In the genomic region with DNA sequence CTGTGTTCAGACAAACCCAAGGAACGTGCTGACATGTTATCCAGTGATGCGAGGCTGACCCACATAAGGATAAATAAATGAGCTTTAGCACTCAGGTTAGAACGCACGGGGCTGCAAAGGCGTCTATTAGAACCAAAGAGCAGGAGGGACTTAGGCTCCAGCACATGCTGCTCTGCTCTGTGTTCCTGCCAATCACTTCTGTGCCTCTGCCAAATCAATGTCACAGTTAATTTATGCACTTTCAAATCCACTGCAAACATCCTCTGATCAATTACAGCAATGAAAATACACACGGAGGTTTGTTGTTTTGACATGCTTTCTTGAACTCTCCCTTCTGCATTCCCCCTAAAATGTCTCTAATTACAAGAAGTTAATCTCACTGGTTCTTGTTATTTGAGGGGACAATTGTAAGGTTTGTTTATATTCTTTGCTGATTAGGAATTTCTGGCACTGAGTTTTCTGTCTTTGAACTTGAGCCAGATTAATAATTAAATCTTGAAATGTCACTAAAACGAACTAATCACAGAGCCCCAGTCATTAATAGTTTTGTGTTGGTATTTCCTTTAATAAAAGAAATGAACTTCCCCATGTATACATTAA, we compare ENCODE assay signal across 13 mouse cellular contexts. TPM values are rescaled to one million over a fixed set of nuclear protein-coding genes. Genes with fewer than 3 reads are reported as not detected.
A peak's percentile ranks its signal among the peaks of the same experiment; 100 is the strongest.
DNase-seq lines count a peak whose midpoint lies in the region; ATAC-seq and TF ChIP-seq lines count a peak whose summit lies in the region.
"Had no signal": no experiment of that assay in that cellular context is flagged by ENCODE, and none has a peak within 500 bp of the region (broad histone marks: within the 10 kb centered on the region; RNA-seq: fewer than 3 reads in every experiment).

No protein-coding gene starts in this region.

- 7% methylated on average over 7 of the region's 7 CpGs for WGBS in forebrain, postnatal 0 days
- WGBS in midbrain, embryonic 13.5 days, result 9% methylated on average over 7 of the region's 7 CpGs
- WGBS in intestine, postnatal 0 days, result 56% methylated on average over 7 of the region's 7 CpGs

- peaks cover 9% of the 10 kb centered on the region for H3K4me1 ChIP-seq in forebrain, postnatal 0 days (ENCODE audit: insufficient read depth)
- H3K4me1 ChIP-seq in midbrain, embryonic 13.5 days (replicated peaks), result peaks cover 38% of the 10 kb centered on the region
- H3K4me1 ChIP-seq in intestine, postnatal 0 days (replicated peaks; ENCODE audit: control insufficient read depth, insufficient read depth, low read length), result no peaks in the 10 kb centered on the region
- H3K4me1 ChIP-seq: limb, embryonic 15.5 days had no signal

- no peaks in the 10 kb centered on the region for H3K9me3 ChIP-seq in forebrain, postnatal 0 days (ENCODE audit: low read length)
- no peaks in the 10 kb centered on the region for H3K9me3 ChIP-seq in midbrain, embryonic 13.5 days
- H3K9me3 ChIP-seq in intestine, postnatal 0 days (ENCODE audit: control insufficient read depth), result no peaks in the 10 kb centered on the region
- H3K9me3 ChIP-seq: embryonic facial prominence, embryonic 13.5 days; G1E; limb, embryonic 15.5 days had no signal

- H3K4me3 ChIP-seq in forebrain, postnatal 0 days (ENCODE audit: low read depth, low read length), result no peak overlapping the region
- H3K4me3 ChIP-seq in midbrain, embryonic 13.5 days (replicated peaks), result no peak overlapping the region
- no peak overlapping the region for H3K4me3 ChIP-seq in intestine, postnatal 0 days (ENCODE audit: low read depth, low read length)
- H3K4me3 ChIP-seq: embryonic facial prominence, embryonic 13.5 days; gastrocnemius, adult 2 months; limb, embryonic 15.5 days had no signal

- peak; percentile 78 for ATAC-seq in forebrain, postnatal 0 days
- ATAC-seq in midbrain, embryonic 13.5 days, result peak; percentile 84
- ATAC-seq in intestine, postnatal 0 days, result no peak

- no peaks in the 10 kb centered on the region for H3K36me3 ChIP-seq in forebrain, postnatal 0 days (ENCODE audit: insufficient read depth)
- no peaks in the 10 kb centered on the region for H3K36me3 ChIP-seq in midbrain, embryonic 13.5 days
- H3K36me3 ChIP-seq in intestine, postnatal 0 days (ENCODE audit: control insufficient read depth, insufficient read depth), result no peaks in the 10 kb centered on the region
- H3K36me3 ChIP-seq: embryonic facial prominence, embryonic 13.5 days; limb, embryonic 15.5 days had no signal

- no peak overlapping the region for H3K27ac ChIP-seq in forebrain, postnatal 0 days (ENCODE audit: low read depth, low read length)
- H3K27ac ChIP-seq in midbrain, embryonic 13.5 days, result no peak overlapping the region
- H3K27ac ChIP-seq in intestine, postnatal 0 days (ENCODE audit: low read depth, low read length), result no peak overlapping the region
- H3K27ac ChIP-seq: embryonic facial prominence, embryonic 13.5 days; gastrocnemius, adult 2 months; limb, embryonic 15.5 days had no signal

- no peak overlapping the region for H3K9ac ChIP-seq in forebrain, postnatal 0 days
- no peak overlapping the region for H3K9ac ChIP-seq in midbrain, embryonic 13.5 days (replicated peaks)
- H3K9ac ChIP-seq in intestine, postnatal 0 days (ENCODE audit: low read depth, low read length), result no peak overlapping the region
- H3K9ac ChIP-seq: embryonic facial prominence, embryonic 13.5 days; limb, embryonic 15.5 days had no signal

- intact Hi-C loops in left cerebral cortex, postnatal 4 days (cut with DNase I), result no loop called here

- H3K27me3 ChIP-seq in forebrain, postnatal 0 days (ENCODE audit: insufficient read depth, low read length), result no peaks in the 10 kb centered on the region
- 0 out of 2 replicates have a peak, but pooled peaks cover 6% of the 10 kb centered on the region for H3K27me3 ChIP-seq in midbrain, embryonic 13.5 days
- no peaks in the 10 kb centered on the region for H3K27me3 ChIP-seq in intestine, postnatal 0 days (replicated peaks; ENCODE audit: control insufficient read depth, insufficient read depth, low read length)
- H3K27me3 ChIP-seq: embryonic facial prominence, embryonic 13.5 days; limb, embryonic 15.5 days had no signal

- H3K4me2 ChIP-seq in forebrain, postnatal 0 days (ENCODE audit: low read depth), result 0 out of 2 replicates have a peak overlapping the region, but pooled peaks have one; percentile 8
- H3K4me2 ChIP-seq in midbrain, embryonic 13.5 days (replicated peaks), result no peak overlapping the region
- H3K4me2 ChIP-seq in intestine, postnatal 0 days (replicated peaks; ENCODE audit: low read depth), result no peak overlapping the region
- H3K4me2 ChIP-seq: embryonic facial prominence, embryonic 13.5 days; limb, embryonic 15.5 days had no signal

- peak; percentile 82 to 83 for DNase-seq in cerebellum, postnatal 10 days
- DNase-seq in cerebellum, adult 11 months, result no peak
- peak; percentile 58 for DNase-seq in left cerebral cortex, postnatal 4 days
- DNase-seq in left cerebral cortex, adult 18-20 months (ENCODE audit: low spot score in 2 of 2), result no peak
- peak; percentile 60 for DNase-seq in forebrain, postnatal 0 days
- no peak for DNase-seq in urinary bladder, adult 18-20 months (ENCODE audit: low spot score in 2 of 2)
- DNase-seq: gastrocnemius, adult 2 months; thymus, postnatal 14 days had no signal

- TF ChIP-seq CTCF in forebrain, postnatal 0 days (IDR thresholded peaks at IDR 0.05; ENCODE audit: low read depth), result no peak
- no peak for TF ChIP-seq CTCF in intestine, postnatal 0 days (IDR thresholded peaks at IDR 0.05; ENCODE audit: low read depth)

RNA-seq across cellular contexts. Expression of a gene that starts 16.1 kb away (rescaled TPM):
- 10 to 100 TPM; 27.5 to 32.7 TPM for total RNA-seq in left cerebral cortex, postnatal 4 days (2021)
- total RNA-seq in left cerebral cortex, adult 18-20 months (2021), result 10 to 100 TPM; 40.3 to 43.1 TPM
- 40.3 and 46.5 TPM in 2 replicates for total RNA-seq in forebrain, postnatal 0 days (2014; rRNA removed)
- 34.0 and 36.8 TPM in 2 replicates for polyA plus RNA-seq in forebrain, postnatal 0 days (2015; fragmentation: Nextera tagmentation; extraction: Ambion mirVana)
- 41.2 and 41.4 TPM in 2 replicates for polyA plus RNA-seq in midbrain, embryonic 13.5 days (2015; fragmentation: Nextera tagmentation; extraction: Ambion mirVana)
- 32.6 and 33.7 TPM in 2 replicates for polyA plus RNA-seq in intestine, postnatal 0 days (2015; fragmentation: Nextera tagmentation; extraction: Ambion mirVana)

Comparison
In these comparisons a context has a peak if more than half of its experiments do, and no peak if none do; other contexts are left out.
1. DNase-seq: peak in cerebellum, postnatal 10 days (2 of 2), left cerebral cortex, postnatal 4 days (single experiment) and forebrain, postnatal 0 days (single experiment); none in cerebellum, adult 11 months (single experiment), left cerebral cortex, adult 18-20 months (0 of 2) and urinary bladder, adult 18-20 months (0 of 2).